Mouse (Mus musculus): Measurements from ENCODE around the gene Gm20696. TPM values are rescaled to one million over a fixed set of nuclear protein-coding genes. Genes with fewer than 3 reads are reported as not detected.

Gene Gm20696
- polyA plus RNA-seq, 1 experiment from 2014 or later = 3.2 TPM

DNA sequence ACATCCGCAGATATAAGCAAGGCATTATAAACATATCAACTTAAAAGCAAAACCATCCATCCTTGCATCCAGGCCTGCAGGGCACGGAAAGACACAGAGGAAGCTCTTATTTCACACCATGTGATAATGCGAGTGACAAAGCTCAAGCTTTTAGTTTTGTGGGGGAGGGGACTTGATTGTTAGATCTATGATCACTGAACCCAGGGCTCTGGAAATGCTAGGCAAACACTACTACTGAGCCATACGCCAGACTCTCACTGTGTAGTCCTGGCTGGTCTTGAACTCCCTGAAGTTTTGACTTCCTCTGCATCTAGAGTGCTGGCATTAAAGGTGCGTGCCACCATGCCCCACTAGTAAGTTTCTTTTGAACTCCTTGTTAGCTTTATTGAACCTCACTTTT is 408.3 kb downstream of the Gm20696 start:
- no peaks in the 10 kb centered on the region for H3K27me3 ChIP-seq (ENCODE audit: insufficient read depth, poor library complexity, severe bottlenecking)
- H3K36me3 ChIP-seq = no peaks in the 10 kb centered on the region
- peaks cover 34% of the 10 kb centered on the region for H3K4me1 ChIP-seq (replicated peaks)
- H3K27ac ChIP-seq = no peak overlapping the region
- DNase-seq (ENCODE audit: low spot score) = no peak
- WGBS = 76% methylated on average over 5 of the region's 5 CpGs
- H3K4me3 ChIP-seq = no peak overlapping the region
- H3K9me3 ChIP-seq = no peaks in the 10 kb centered on the region

DNA sequence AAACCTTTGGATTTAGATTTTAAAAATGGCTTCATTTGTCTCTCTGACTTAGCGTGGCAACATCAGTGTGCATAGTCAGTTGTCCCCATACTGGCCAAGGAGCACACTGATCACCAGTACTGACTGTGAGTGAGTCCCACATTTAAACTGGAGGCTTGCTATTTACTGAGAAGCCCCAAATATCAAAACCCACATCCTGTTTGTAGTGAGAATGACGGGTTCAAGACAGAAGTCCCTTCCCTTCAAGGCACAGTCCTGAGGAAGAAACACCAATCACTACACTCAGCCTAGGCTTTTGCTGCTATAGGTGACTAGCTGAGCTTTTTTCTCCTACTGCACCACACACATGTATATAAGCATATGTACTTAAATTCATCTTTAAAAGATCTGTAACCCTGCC is 408.9 kb downstream of the Gm20696 start:
- Histone ChIP-seq H3K27ac (no peak overlapping the region), H3K9me3 (no peaks in the 10 kb centered on the region), H3K4me1 (replicated peaks) (peaks cover 27% of the 10 kb centered on the region), H3K4me3 (no peak overlapping the region), H3K27me3 (ENCODE audit: insufficient read depth, poor library complexity, severe bottlenecking) (no peaks in the 10 kb centered on the region), H3K36me3 (no peaks in the 10 kb centered on the region)
- DNase-seq (ENCODE audit: low spot score) = no peak
- WGBS = 84% methylated on average over 2 of the region's 2 CpGs

DNA sequence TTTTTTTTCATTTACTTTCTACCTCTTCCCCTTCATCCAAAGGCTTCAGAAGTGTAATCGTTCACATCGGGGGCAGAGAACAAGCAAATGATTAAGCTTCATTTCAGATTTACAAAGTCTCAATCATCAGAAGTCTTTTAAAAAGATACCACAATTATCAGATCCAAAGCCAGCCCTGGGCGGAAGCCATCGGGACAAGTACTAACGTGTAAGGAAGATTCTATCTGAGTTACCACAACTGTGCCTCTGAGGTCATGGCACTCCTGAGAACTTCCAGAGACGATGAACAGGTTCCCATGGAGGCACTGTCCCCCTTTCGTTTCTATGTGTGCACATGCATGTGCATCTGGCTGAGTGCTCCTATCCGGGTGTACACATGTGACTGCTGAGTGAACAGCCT is 413.3 kb downstream of the Gm20696 start:
- Histone ChIP-seq H3K9me3 (no peaks in the 10 kb centered on the region), H3K27ac (no peak overlapping the region), H3K4me1 (replicated peaks) (0 out of 2 replicates have a peak, but pooled peaks cover 2% of the 10 kb centered on the region), H3K4me3 (no peak overlapping the region), H3K36me3 (no peaks in the 10 kb centered on the region), H3K27me3 (ENCODE audit: insufficient read depth, poor library complexity, severe bottlenecking) (no peaks in the 10 kb centered on the region)
- 90% methylated on average over 8 of the region's 8 CpGs for WGBS
- no peak for DNase-seq (ENCODE audit: low spot score)

DNA sequence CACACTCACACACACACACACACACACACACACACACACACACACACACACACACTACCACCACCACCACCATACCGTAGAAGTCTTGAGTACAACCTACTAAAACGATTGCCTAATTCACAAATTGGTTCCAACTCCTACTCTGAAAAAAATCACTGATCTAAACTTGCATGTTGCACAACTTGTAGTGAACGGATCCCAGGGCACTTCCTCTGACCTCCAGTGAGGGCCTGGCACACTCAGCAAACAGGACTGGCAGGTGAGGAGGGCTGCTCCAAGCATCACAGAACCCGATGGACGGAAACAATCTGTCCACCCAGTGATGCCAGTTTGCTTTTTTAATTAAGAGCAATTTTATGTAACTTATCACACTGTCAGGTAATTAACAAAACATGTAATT is 413.8 kb downstream of the Gm20696 start:
- Histone ChIP-seq H3K27me3 (ENCODE audit: insufficient read depth, poor library complexity, severe bottlenecking) (no peaks in the 10 kb centered on the region), H3K36me3 (no peaks in the 10 kb centered on the region), H3K9me3 (no peaks in the 10 kb centered on the region), H3K27ac (no peak overlapping the region), H3K4me3 (no peak overlapping the region), H3K4me1 (replicated peaks) (no peaks in the 10 kb centered on the region)
- 85% methylated on average over 5 of the region's 5 CpGs for WGBS
- no peak for DNase-seq (ENCODE audit: low spot score)

DNA sequence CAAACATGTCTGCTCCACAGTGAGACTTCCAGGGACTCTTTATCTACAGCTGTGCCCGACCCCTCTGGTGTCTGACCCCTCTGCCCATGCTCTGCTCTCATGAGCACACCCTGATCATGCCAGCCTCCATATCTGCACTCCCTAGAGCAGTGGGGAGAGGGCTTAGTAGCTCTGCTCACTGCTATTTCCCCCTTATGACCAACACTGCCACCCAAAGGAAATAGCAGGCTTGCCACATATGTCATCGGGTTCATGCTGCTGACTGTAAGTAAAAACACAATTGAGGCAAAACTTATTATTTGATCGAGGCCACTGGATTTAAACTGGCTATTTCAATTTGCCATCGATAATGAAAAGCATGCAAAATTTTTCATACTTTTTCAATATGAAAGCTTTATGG is 414.7 kb downstream of the Gm20696 start:
- no peak for DNase-seq (ENCODE audit: low spot score)
- Histone ChIP-seq H3K36me3 (no peaks in the 10 kb centered on the region), H3K4me1 (replicated peaks) (no peaks in the 10 kb centered on the region), H3K9me3 (no peaks in the 10 kb centered on the region), H3K4me3 (no peak overlapping the region), H3K27ac (no peak overlapping the region), H3K27me3 (ENCODE audit: insufficient read depth, poor library complexity, severe bottlenecking) (no peaks in the 10 kb centered on the region)
- WGBS = 84% methylated on average over 4 of the region's 4 CpGs

DNA sequence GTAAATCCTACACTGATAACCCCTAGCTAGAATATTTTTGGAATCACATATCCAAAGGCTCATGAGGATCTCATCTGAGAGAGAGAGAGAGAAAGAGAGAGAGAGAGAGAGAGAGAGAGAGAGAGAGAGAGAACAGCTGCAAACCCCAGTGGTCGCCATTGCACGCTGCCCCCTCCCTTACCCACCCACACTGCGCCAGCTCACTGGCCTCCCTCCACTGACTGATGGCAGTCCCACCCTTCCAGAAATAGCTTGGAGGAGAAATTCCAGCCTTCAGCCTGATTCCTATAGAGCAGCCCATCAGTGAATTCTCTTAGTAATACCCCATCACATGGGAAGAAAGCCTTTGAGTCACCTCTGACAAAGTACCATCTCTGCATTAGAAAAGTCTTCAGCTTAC is 415.4 kb downstream of the Gm20696 start:
- 87% methylated on average over 3 of the region's 3 CpGs for WGBS
- Histone ChIP-seq H3K9me3 (no peaks in the 10 kb centered on the region), H3K36me3 (no peaks in the 10 kb centered on the region), H3K27ac (no peak overlapping the region), H3K27me3 (ENCODE audit: insufficient read depth, poor library complexity, severe bottlenecking) (no peaks in the 10 kb centered on the region), H3K4me1 (replicated peaks) (no peaks in the 10 kb centered on the region), H3K4me3 (no peak overlapping the region)
- no peak for DNase-seq (ENCODE audit: low spot score)

DNA sequence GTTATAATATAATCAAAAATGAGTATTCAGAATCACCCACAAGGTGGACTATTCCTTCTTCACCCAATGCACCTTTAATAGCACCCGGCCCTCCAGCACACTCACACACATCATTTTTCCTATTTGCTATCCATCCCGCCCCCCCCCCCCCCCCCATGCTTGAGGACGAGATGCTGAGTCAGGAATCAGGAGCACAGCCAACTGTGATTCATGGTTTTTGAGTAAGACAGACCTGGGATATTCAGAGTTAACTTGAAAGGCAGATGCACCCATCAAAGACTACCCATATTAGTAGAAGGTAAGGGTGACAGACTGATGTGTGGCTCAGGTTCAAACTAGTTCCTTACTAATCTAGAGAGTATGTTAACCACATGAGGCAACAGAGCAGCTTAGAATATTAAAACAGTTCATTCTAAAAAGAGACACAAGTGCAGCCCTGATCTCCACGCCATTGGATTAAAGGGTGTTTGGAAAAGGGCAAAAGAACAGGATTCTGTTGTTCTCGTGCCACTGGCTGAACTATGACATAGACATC is 417.0 kb downstream of the Gm20696 start:
- DNase-seq (ENCODE audit: low spot score) = no peak
- H3K4me1 ChIP-seq (replicated peaks) = no peaks in the 10 kb centered on the region
- H3K9me3 ChIP-seq = no peaks in the 10 kb centered on the region
- no peaks in the 10 kb centered on the region for H3K27me3 ChIP-seq (ENCODE audit: insufficient read depth, poor library complexity, severe bottlenecking)
- 87% methylated on average over 5 of the region's 5 CpGs for WGBS
- H3K27ac ChIP-seq = no peak overlapping the region
- H3K36me3 ChIP-seq = no peaks in the 10 kb centered on the region
- no peak overlapping the region for H3K4me3 ChIP-seq

DNA sequence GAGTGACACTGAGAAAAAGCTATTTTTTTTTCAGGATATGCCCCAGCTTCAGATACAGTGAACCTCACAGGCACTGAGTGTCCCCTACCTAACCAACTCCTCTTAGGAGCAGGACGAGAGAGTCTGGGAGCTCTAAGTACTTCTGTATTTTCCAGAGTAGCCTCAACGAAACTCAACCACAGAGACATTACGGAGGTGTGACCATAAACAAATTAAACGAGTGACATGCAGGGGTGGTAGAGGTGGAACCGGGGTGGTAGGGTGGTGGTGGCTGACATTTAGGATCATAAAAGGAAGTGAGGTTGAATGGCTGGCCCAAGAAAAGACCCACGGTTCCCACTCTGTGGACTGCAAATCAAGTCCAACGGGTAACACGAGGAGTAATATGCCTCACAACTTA is 418.2 kb downstream of the Gm20696 start:
- H3K27ac ChIP-seq = no peak overlapping the region
- H3K36me3 ChIP-seq = no peaks in the 10 kb centered on the region
- no peaks in the 10 kb centered on the region for H3K9me3 ChIP-seq
- H3K4me3 ChIP-seq = no peak overlapping the region
- 92% methylated on average over 8 of the region's 8 CpGs for WGBS
- H3K4me1 ChIP-seq (replicated peaks) = no peaks in the 10 kb centered on the region
- H3K27me3 ChIP-seq (ENCODE audit: insufficient read depth, poor library complexity, severe bottlenecking) = no peaks in the 10 kb centered on the region
- DNase-seq (ENCODE audit: low spot score) = no peak

DNA sequence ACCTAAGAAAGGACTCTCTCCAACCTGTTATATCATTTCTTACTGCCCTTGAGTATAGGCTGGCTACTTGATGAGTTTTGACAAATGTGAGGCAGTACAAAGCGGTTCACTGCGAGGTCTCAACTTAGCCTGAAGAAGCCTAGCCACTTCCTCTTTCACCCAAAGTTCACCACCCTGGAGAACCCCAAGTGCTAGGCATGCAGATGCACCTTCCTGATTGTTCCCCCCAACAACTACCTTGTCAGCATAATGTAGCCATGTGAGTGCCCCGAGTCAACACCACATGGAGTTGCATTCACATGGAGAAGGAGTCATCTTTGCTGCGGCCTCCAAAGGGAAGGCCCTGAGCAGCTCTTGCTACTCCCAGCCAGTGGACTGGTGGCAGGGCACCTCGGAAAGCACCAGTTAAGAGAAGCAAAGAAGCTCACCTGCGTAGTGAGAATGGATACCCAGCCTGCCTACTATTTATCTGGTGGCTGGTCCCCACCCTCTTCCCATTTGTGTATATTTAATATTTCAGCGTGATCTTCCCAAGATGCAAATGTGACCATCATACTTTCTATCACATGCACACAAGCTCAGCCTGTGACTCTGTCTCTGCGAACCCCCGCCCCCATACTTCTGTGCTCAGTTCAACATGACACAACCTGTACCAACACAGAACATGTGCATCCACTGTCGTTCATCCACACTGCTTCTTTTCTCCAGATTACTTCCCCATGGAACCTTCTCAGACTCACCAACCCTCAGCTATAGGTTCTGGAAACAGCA is 424.8 kb downstream of the Gm20696 start:
- no peak for DNase-seq (ENCODE audit: low spot score)
- H3K27ac ChIP-seq = no peak overlapping the region
- no peaks in the 10 kb centered on the region; the same call in 1 of the 2 replicates for H3K4me1 ChIP-seq (replicated peaks)
- no peaks in the 10 kb centered on the region for H3K27me3 ChIP-seq (ENCODE audit: insufficient read depth, poor library complexity, severe bottlenecking)
- no peaks in the 10 kb centered on the region for H3K9me3 ChIP-seq
- 92% methylated on average over 10 of the region's 10 CpGs for WGBS
- no peaks in the 10 kb centered on the region for H3K36me3 ChIP-seq
- no peak overlapping the region for H3K4me3 ChIP-seq

DNA sequence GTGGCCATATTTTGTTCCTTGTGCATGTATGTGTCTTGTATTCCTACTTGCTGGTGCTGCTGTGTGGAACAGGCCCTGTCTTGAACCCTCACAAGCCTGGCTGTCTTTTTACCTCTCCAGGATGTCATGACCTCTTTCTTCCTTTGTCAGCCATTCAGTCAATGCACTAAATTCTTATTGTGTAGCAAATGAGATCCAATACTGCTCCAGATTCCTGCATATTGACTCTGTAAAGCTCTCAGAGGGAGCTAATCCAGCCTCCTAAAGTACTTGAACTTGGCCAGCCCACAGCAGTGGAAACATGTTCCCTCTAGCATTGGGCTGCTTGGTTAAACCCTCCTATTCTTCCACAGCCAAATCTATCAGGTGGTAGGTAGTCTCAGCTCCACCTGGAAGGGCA is 425.8 kb downstream of the Gm20696 start:
- no peaks in the 10 kb centered on the region for H3K36me3 ChIP-seq
- H3K27ac ChIP-seq = no peak overlapping the region
- H3K27me3 ChIP-seq (ENCODE audit: insufficient read depth, poor library complexity, severe bottlenecking) = no peaks in the 10 kb centered on the region
- no peak for DNase-seq (ENCODE audit: low spot score)
- no peak overlapping the region for H3K4me3 ChIP-seq
- H3K4me1 ChIP-seq (replicated peaks) = peaks cover 3% of the 10 kb centered on the region; the same call in 1 of the 2 replicates
- no peaks in the 10 kb centered on the region for H3K9me3 ChIP-seq

DNA sequence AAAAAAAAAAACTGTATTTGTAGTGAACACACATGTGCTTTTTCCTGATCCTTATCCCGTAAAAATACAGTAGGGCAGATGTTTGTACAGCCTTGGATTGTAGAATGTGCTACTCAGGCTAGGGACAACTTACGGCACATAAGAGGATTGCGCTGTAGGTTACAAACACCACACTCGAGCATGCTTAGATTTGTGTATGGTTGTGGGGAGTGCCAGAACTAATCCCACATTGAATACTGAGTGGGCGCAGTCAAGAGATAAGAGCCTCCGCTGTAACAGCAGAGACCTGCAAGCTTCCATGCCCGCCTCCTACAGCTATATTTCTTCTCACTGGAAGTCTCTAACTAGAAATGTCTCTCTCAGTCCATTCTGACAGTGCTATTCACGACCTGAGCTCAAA is 431.0 kb downstream of the Gm20696 start:
- 88% methylated on average over 8 of the region's 8 CpGs for WGBS
- Histone ChIP-seq H3K27me3 (ENCODE audit: insufficient read depth, poor library complexity, severe bottlenecking) (no peaks in the 10 kb centered on the region), H3K36me3 (no peaks in the 10 kb centered on the region), H3K27ac (no peak overlapping the region), H3K4me3 (no peak overlapping the region), H3K9me3 (no peaks in the 10 kb centered on the region), H3K4me1 (replicated peaks) (0 out of 2 replicates have a peak, but pooled peaks cover 3% of the 10 kb centered on the region)
- no peak for DNase-seq (ENCODE audit: low spot score)

DNA sequence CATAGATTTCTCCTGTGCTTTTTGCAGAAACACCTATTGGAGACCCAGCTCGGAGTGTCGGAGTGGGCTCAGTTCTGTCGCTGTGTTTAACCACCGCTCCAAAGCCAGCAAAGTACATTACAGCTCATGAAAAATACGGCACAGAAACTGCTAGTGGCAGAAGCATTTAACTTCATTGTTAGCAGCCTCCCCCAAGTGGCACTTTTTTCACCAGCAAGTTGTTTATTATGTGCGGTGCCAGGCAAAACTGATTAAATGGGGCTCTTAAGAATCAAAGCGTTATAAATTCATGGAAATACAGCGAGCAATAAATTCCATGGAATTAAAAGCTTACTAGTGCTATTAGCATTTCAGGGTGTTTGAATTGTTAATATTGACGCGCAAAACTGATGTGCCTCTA is 433.2 kb downstream of the Gm20696 start:
- Histone ChIP-seq H3K4me1 (replicated peaks) (0 out of 2 replicates have a peak, but pooled peaks cover 3% of the 10 kb centered on the region), H3K27me3 (ENCODE audit: insufficient read depth, poor library complexity, severe bottlenecking) (no peaks in the 10 kb centered on the region), H3K36me3 (no peaks in the 10 kb centered on the region), H3K27ac (no peak overlapping the region), H3K9me3 (no peaks in the 10 kb centered on the region), H3K4me3 (no peak overlapping the region)
- WGBS = 92% methylated on average over 10 of the region's 10 CpGs
- no peak for DNase-seq (ENCODE audit: low spot score)

DNA sequence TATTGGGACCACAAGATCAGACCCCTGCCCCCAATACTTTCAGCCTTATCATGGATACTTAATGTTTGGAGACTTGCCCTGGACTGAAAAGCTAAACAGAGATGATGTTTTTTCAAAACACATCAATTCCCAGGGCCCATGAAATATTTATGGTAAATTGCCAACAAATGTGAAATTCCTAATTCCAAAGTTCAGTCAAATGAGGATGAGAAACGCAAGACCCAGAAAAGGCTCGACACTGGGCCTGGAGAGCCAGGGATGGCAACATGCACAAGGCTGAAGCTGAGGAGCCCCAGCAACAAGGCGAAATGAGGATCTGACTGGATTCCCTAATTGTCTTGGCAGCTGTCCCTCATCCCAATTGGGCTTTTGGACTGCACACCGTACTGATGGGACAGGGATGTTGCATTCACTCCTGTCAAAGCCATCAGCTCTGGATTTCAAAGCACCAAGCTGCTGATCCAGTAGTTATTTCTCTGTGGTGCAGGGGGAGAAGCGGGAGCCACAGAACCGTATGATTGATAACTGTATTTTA is 438.2 kb downstream of the Gm20696 start:
- no peak overlapping the region for H3K4me3 ChIP-seq
- H3K27ac ChIP-seq = no peak overlapping the region
- H3K27me3 ChIP-seq (ENCODE audit: insufficient read depth, poor library complexity, severe bottlenecking) = no peaks in the 10 kb centered on the region
- 0 out of 2 replicates have a peak, but pooled peaks cover 3% of the 10 kb centered on the region for H3K4me1 ChIP-seq (replicated peaks)
- 92% methylated on average over 6 of the region's 6 CpGs for WGBS
- DNase-seq (ENCODE audit: low spot score) = no peak
- no peaks in the 10 kb centered on the region for H3K36me3 ChIP-seq
- H3K9me3 ChIP-seq = no peaks in the 10 kb centered on the region
